Mouse (Mus musculus) cerebellum, adult 9-11 months (tissue): ENCODE results near the gene Rab3c.
A peak's percentile ranks its signal among the peaks of the same experiment; 100 is the strongest.

Experiments used
- DNase-seq: peaks from one replicate; pipeline ENCODE4 v3.0.0; 2022

Rab3c gene

DNA sequence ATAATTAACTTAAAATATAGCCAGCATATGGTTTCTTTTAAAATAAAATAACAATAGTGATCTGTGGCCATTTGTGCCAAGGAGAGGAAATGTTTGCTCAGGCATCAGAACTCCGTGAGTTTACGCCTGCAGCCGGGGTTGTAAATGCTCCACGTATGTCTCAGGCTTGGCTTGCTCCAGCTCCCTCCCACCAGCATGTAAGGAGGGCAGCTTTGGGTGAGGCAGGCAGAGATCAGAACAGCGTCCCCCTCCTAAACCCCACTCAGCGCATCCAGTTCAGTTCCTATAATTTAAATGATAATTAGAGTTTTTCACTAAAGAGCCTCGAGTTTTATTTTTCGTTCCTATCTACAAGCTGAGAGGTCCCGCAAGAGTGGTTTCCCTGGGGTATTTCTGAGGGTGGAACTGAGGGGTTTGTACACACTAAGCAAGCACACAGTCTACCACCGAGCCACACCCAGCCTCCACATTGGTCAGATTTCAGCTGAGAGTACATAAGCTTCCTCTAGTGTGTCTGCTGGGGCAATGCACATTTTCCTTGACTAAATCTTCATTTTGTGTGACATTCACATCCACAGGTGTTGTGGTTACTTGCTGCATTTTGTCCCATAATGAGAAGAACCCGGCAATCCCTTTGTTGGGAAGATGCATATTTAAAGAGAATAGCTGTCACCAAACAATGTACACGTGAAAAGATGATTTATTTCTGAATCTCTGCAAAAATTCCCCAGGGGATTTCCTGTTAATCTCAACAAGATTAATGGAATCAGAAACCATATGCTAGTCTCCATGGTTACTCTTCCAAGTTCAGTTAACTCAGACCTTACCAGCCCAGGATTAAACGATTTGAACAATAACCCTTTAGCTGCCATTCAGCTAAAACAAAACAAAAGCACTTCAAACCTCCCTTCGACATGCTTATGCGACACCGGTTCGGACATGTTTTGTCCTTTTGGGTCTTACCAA lies 186.8 kb downstream of the Rab3c start:
- DNase-seq: no peak

DNA sequence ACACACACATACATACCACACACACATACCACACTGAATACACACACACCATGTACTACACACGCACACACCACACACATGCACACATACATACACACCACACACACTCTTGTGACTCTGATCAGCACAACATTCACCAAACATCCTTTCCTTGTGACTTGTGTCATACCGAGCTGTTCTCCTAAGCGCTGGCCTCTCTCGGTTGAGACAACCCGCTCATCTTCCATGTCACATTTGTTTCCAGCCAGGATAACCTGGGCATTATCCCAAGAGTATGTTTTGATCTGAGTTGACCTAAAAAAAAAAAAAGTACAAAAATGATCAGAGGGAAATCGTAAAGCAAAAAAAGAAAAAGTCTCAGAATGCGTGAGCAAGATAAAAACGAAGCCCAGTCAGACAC lies 196.8 kb downstream of the Rab3c start:
- DNase-seq: no peak

DNA sequence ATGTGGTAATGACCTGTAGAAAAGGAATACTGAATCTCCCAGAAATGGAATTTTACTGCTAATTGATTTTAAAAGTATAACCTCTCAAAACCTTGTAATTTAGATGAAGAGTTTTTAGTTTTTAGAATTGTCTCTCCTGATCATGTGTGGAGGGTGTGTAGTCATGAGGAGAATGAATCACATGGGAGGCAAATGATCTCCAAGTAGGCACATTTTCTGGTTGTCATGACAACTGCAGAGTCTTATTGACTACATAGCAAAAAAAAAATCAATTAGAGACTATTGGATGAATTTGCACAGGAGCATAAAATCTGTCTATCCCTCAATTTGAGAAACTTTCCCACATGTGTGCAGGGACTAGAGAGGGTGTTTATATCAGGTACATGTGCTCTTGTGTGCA lies 199.6 kb downstream of the Rab3c start:
- no peak for DNase-seq

DNA sequence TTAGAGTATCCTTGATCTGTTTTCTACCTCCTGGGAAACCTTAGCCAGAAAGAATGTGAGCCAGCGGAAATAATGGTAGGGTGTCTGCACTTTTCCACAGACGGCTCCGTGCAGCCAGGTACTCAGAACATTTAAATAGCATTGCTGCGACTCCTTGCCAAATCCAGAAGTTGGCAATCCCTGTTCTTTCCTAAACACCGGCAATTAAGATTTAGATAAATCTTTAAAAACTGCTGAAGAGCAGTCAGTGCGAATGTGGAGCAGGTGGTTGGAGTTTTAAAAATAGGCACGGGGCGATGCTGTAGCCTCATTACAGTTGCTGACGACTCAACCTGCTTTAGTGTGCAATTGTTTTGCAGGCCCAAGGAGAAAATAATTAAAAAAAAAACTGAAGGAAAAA lies 205.2 kb downstream of the Rab3c start:
- no peak for DNase-seq

DNA sequence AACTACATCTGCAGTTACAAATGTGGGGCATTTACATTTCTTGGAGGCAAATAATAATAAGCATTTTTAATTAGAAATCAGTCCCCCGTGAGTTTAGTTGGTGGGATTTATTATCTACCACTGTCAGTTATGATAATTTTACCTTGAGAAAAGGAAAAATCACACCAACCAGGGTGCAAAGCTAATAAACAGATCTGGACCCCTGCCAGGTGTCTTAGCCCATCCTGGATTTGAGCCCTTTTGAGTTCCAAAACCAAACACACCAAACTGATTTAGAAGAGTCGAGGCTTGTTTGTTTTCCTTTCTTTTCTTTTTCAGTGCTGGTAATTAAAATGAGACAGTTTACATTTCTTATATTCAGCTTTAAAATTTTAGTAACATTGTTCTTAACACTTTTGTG lies 206.6 kb downstream of the Rab3c start:
- no peak for DNase-seq

DNA sequence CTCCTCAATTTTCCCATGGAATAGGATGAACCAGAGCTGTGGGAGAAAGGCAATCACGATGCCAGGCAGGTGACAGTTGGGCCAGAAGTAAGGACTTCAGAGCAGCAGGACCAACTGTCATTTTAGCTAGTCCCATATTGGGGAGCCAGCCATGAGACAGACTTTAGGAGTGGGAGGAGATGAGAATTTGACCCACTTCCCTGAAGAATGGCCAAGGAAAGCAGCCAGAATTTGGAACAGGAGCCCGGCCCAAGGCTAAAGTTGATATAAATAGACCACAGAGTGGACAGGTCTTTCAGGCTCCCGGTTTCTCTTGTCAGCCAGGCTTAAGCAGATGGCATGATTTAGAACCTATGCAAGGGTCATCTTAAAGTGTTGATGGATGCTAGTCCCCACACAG lies 213.6 kb downstream of the Rab3c start:
- peak; percentile 97 for DNase-seq

DNA sequence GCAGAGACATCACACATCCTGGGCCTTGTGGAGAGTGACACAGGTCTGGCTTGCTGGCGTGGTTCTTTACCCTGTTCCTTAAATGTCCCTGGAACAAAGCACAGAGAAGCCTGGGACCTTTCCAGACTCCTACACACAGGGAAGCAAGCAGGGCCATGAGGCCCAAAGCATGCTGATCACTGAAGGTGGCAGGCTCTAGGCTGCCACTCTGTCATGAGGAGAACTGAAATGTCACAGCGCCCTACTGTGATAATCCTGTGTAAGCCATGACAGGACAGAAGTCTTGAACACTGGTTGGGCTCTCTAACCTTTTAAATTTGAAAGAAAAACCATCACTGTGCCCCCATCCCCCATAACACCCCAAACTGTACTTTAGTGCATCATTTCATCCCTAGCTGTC lies 214.1 kb downstream of the Rab3c start:
- peak; percentile 81 for DNase-seq

DNA sequence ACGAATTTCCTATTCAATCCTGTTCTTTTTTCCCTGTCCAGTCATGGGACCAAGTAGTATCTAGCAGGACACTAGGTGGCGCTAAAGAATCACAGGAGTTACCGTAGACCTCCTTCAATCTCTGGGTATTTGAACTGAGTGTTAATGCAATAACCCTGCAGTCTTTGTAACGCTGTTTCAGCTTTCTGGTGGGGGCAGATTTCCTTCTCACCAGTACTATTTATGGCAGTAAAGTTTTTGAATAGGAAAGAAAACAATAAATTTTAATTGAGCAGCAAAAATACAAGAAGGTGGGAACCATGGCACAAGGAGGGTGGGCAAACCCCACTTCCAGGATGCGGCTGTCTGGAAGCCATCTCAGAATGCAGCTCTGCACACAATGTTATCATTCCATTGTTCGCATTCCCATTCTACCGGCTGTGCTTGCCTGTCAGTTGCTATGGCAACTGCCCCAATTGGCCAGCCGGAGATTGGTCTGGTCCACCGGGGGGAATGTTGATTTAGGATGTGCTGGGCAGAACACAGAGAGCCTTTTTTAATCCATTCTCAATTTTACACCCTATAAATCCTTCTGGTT lies 217.9 kb downstream of the Rab3c start:
- DNase-seq: peak; percentile 72

DNA sequence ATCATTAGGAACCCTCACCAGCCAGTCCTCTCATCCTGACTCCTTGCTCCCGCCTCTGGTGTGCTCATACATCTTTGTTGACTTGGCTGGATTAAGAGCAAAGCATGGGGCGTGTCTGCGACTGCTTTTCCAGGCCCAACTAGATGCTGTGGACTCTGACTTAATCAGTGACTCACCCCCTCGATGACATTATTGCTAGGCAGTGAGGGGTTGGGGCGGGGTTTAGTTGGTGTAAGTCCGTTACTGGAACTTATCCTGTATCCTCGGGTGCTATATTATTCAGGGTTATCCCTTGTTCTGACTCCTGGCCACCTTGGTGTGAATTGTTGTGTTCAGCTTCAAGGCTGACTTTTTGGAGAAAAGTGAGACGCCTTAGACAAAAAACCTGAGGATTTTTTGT lies 218.5 kb downstream of the Rab3c start:
- DNase-seq: no peak

DNA sequence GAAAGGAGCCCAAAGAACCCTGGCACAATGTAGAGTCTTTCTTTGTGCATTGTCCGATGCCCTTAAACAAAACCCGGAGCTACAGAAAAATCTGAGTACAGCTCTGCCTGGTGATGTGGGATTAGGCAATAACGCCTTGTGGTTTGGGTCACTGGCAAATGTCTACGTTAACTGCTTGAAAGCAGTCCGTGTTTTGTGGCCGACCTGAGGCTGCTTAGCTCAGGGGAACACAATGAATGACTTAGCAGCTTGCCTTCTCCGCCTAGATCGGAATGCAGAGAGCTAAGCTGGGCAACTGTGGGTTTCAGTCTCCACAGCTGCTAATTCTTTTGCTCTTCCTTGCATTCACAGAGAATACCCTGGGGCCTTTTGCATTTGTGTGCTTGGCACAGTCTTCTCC lies 226.3 kb downstream of the Rab3c start:
- DNase-seq: no peak

DNA sequence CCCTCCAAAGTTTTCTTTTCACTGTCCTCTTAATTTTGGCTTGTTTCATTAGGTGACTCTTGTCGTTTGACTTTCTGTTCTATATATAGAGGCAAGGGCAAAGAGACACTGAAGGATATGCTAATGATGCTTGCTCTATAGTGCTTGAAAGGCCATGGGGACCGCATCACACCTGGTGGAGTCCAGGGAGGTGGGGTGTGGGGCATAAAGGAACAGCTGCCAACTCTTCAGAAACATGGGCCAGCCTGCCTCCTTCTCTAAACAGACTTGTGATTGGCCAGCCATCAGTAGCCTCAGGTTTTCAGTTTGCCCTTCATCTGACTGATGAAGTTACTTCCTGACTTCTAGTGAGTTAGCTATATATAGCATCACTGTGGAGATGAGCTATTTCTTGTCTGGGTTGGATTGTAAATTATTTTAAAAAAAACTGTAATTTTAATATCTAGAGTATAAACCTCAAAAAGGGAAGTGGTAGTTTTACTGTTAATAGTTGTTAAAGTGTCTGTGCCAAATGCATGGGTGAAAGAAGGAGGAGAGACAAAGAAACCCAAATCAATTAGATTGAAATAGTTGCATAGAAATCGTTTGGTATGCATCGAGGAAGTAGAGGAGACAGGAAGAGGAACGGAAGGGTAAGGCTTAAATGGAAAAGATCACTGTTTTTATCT lies 231.9 kb downstream of the Rab3c start:
- DNase-seq: no peak

DNA sequence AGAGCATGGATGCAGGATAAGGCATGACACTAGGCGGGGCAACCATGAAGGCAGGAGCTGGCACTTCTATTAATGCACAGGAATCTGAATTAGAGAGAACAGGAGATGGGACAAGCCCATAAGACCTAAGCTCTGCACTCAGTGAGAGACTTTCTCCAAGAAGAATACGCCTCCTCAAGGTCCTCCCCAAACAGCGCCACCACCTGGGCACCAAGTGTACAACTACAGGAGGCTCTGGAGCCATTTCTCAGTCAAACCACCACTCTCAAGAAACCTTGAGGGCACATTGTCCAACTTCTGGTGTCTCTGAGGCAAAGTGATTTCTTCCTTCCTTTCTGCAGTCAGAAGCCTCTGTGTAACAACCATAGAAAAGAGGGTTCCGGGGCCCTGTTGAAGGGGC lies 236.4 kb downstream of the Rab3c start:
- no peak for DNase-seq

DNA sequence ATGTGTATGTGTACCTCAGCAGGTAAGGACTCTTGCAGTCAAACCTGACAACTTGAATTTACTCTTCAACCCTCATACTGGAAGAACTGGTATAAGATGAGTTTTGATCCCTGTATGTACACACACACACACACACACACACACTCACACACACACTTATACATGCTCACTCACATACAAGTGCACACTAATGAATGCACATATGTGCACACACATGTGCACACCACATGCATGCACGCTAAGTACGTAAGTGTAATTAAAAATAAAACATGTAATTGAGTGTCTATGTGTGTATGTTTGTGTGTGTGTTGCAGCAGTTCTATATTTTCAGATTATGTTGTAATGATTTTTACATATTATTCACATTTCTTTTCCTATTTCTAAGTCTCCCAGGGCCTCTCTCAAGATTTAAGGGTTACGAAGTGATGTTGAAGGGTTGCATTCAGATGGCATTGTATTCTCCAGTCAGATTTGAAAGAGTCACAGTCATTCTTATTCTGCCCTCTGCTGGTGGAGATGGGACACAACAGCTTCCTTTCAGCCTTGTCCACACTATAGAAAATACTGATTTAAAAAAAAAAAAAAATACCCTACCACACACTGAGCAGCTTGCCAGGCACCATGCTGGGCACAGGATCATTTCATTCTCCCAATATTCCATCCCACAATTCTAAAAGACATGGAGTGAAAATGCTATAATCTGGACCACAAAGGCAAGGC lies 240.9 kb downstream of the Rab3c start:
- no peak for DNase-seq

DNA sequence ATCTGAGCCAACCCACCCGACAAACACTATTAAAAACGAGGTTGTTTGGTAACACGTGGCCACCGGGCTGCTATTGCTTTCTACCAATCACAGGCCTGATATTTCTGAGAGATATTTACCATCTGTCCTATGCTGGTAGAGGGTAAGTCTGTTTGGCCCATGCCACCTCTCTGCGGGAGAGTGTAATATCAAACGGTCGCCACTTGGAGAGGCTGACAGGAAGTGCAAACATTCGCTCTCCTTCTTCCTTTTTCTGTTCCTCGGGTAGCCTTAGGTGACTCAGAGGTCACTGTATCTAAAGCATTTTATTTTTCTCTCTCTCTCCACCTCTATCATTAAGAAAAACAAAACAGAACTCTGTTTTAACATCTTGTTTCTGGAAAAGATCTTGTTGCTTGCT lies 241.6 kb downstream of the Rab3c start:
- no peak for DNase-seq

DNA sequence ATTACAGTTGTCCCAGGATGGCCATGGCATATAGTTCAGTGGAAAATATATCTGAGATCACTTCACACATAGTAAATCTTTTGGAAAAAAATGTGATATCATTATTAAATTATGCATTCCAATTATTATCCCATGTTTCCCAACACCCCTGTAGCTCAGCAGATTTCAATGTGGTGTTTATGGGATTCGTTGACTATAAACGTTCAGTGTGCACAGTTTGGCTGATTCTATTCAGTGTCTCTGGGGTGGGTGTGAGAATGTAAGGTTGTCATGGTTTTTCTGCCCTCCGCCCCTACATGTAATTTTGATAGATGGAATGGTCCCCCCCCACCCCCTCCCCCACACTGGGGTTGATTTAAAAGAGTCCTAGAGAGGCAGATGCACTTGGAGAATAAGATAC lies 242.3 kb downstream of the Rab3c start:
- no peak for DNase-seq

DNA sequence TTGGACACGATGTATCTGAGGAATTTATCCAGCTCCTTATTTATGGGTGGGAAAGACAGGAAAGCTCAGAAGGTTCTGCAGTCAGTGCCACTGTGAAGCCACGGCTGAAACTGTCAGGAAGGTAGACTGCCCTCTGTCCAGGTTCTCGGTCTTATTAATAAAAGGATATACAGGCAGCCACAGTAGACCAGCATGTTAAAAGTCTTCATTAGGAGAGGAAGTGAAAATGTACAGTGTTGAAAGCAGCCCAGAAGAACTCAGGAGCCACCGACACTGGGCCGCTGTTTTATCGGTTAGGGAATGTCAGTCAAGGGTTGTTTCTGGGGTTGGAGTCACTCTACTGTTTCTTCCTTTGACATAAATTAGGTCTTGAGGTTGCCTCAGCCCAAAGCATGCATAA lies 245.9 kb downstream of the Rab3c start:
- DNase-seq: no peak

DNA sequence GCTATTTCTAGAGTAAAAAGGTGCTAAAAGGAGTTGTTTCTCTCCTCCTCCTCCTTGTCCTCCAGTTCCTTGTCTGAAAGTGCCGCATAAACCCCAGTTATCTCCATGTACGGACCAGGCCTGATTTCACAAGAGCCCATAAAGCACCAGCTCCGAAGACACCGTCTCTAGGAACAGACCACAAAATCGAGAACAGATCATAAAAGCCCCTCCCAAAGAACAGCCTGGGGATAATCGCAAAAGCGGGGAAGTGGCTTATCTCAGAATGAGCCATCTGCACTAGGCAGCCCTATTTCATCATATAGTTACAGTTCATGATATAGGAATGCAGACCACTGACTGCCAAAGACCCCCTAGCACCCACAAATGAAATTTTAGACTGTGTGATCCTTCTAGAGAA lies 246.8 kb downstream of the Rab3c start:
- no peak for DNase-seq

DNA sequence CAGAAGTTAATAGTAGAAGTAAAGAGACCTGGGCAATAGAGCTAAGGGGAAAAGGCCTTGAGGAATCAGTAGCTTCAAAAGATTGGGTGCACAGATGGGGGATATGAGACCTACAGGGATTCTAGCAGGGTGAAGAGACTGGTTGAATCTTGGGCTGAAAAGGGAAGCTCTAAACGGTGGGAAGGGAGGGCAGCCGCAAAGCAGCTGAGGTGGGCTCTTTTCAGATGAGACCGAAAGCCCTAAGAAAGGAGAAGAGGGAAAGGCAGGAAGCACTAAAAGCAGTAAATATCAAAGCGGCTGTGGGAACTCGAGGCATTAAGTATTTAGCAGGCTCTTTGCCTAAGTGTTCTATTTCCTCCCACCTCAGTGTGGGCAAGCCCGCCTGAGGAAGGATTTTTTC lies 248.9 kb downstream of the Rab3c start:
- DNase-seq: no peak

DNA sequence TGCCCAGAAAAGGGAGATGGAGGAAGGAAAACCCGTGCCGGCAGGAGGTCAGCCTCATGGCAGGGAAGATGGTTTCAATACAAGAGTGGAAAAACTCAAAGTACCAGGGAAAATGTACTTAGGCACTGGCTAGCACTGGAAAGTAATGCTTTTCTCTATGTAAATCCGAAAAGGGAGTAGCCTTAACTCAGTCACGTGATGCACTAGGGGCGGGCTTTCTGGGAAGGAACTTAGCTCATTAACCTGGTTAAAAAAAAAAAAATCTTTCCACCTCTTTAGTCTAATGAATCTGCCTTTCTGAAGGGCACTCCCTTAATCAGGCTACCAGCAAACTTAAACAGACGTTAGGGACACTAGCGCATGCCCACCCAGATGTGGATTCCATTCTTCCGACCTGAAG lies 249.7 kb downstream of the Rab3c start:
- DNase-seq: no peak

DNA sequence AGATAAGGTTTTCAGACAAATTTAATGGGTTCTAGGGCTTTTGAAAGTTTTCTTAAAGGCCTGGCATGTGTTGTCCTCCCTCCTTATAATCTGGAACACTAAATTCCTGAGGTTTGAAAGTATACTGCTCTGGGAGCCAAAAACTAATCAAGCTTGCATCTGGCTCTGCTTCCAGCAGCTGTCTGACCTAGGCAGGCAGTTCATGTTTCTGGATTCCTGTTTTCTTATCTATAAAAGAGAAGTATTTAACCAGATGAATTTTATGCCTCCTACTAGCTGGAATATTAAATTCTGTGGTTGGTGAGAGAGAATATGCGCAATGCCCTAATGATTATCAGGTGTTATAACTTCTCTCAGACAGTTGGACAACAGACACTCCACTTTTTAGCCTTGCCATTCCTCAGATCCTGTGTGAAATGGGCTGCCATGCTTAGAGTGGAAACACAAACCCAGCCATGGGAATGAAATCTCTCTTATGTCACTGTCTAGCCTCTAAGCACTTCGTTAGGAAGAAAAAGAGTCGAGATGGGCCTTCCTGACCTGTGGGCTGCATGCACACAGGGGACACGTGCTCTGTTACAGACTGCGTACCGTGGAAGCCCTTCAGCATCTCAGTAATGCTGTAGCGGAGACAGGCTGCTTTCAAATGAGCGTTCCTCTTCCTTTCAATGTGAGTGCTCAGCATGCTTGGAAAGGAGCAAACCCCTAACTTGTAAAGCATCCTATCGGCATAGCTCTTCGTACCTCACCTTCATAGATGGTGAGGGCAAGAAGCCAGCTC lies 256.2 kb downstream of the Rab3c start:
- DNase-seq: no peak

DNA sequence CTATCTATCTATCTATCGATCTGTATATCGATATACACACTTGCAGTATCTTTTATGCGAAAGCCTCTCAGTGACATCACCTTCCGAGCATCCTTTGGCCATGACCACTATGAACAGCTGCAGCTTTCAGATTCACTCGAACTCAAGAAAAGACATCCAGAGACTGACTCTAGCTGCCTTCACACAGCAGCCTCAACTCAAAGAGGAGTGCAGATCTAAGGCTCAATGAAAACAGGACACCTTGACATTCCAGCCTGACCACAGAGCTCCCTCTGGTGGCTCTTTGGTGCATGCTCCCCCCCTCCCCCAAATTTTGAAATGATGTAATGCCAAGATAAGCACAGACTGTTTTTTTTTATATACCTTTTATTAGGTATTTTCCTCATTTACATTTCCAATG lies 257.8 kb downstream of the Rab3c start:
- no peak for DNase-seq

DNA sequence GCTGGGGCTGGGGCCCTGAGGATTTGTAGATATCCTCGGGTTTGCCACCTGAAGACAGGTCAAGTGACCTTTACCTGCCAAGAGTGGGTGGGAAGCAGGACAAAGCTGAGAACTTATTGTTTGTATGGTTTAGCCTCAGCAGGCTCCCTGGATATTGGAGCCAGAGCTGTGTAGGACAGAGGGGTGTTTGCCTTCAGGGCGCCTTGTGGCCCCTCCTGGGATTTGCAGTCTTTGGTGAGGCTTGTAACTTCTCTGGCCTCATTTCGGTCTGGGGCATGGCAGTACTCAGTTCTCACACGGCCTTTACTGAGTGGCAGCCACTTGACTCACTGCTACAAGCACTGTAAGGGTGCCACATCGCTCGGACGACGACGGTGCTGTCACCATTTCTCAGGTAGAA lies 261.0 kb downstream of the Rab3c start:
- DNase-seq: no peak
